Mouse (Mus musculus) liver, postnatal 0 days (tissue): ENCODE results near the gene Acox3. TPM values are rescaled to one million over a fixed set of nuclear protein-coding genes. Genes with fewer than 3 reads are reported as not detected.

Experiments used
- ATAC-seq: fragments of 200-750 bp; cut with Nextera tagmentation; 2 replicates; pipeline ENCODE4 v1.8.0; 2017; ENCODE audit warnings: mild to moderate bottlenecking, moderate library complexity
- DNase-seq: peaks from one replicate; pipeline ENCODE4 v3.0.0-alpha.2; 2016
- H3K27ac ChIP-seq: fragments of 300-500 bp; sonication (generic); 2 replicates; pipeline ENCODE4 v1.5.1; 2014; ENCODE audit warnings: antibody characterized with exemption, moderate library complexity, mild to moderate bottlenecking, low read depth
- H3K27me3 ChIP-seq: fragments of 300-500 bp; sonication (generic); 2 replicates; pipeline ENCODE4 v1.6.1; 2014; ENCODE audit warnings: low read length, control low read depth, mixed read lengths; ENCODE audit not compliant: insufficient read depth
- H3K36me3 ChIP-seq: fragments of 300-500 bp; sonication (generic); replicated peaks from 2 replicates; pipeline ENCODE4 v1.6.1; 2014; ENCODE audit warnings: mild to moderate bottlenecking, control low read depth, low read length, moderate library complexity, mixed read lengths; ENCODE audit not compliant: insufficient read depth
- H3K4me1 ChIP-seq: fragments of 300-500 bp; sonication (generic); 2 replicates; pipeline ENCODE4 v1.6.1; 2014; ENCODE audit warnings: antibody characterized with exemption, mild to moderate bottlenecking, control low read depth; ENCODE audit not compliant: insufficient read depth
- H3K4me2 ChIP-seq: fragments of 300-500 bp; sonication (generic); 2 replicates; pipeline ENCODE4 v1.6.1; 2014; ENCODE audit warnings: low read depth, mild to moderate bottlenecking, low read length, moderate library complexity, mixed read lengths
- H3K4me3 ChIP-seq: fragments of 300-500 bp; sonication (generic); 2 replicates; pipeline ENCODE4 v1.5.1; 2014; ENCODE audit warnings: low read depth, low read length
- H3K9ac ChIP-seq: fragments of 300-500 bp; sonication (generic); replicated peaks from 2 replicates; pipeline ENCODE4 v1.6.1; 2014; ENCODE audit warnings: mild to moderate bottlenecking, moderate library complexity
- H3K9me3 ChIP-seq: fragments of 300-500 bp; sonication (generic); 2 replicates; pipeline ENCODE4 v1.6.1; 2016; ENCODE audit warnings: mild to moderate bottlenecking, control low read depth, low read length, mixed read lengths
- CTCF ChIP-seq: sonication (generic); IDR thresholded peaks from 2 replicates; pipeline ENCODE4 v1.5.1; 2016; ENCODE audit warnings: antibody characterized with exemption, low read depth
- EP300 ChIP-seq: IDR thresholded peaks from 2 replicates; pipeline ENCODE4 v1.6.1; 2016; ENCODE audit warnings: antibody characterized with exemption, low read depth, mild to moderate bottlenecking
- WGBS: fragments of 180-500 bp; shearing (Covaris S2); extraction: QIAGEN DNeasy Blood & Tissue Kit; methylation state at CpG from one replicate; pipeline ENCODE4 v1.1.7; 2014; ENCODE audit not compliant: insufficient replicate concordance; 5-methylcytosine and 5-hydroxymethylcytosine counted together
- polyA plus RNA-seq: library from polyadenylated mRNA; unstranded; fragments of >200 nt; fragmentation: Nextera tagmentation; extraction: Ambion mirVana; gene quantifications from 2 replicates; pipeline ENCODE4 v1.2.1, GENCODE M21; 2015

Gene Acox3
- 4.0 and 4.3 TPM in 2 replicates for polyA plus RNA-seq

DNA sequence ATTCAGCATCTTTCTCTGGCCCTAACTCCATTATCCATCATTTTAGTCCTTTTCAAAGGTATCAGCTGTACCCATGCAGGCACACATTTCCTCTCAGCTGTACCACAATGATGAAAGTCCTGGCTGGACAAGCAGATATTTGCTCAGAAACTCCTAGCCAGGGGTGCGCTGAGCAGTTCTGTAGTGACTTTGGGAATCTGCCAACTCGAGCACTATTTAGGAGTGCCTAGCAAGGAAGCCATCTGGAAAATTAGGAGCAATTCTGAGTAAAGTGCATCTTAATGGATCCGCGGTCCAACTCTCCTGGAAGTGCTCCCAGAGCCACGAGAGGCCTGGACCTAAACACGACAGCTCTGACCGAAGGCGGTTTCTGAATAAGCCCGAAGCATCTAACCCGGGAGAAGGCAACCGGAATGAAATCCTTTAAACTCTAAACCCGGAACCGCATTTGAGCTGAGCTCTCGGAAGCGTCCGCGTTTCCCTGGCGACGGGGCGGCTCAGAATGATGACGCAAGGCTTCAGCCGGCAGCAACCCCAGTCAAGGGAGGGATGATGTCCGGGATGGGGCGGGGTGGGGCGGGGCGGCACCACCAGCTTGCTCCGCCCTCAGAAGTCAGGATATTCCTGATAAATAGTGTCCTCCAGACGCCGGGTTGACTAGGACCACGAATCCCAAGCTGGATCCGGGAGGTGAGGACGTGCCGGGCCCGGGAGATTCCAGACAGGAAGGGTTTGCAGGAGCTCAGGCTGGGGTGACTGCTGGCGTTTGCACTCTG, at the start of gene Acox3:
Gene Acox3, plus strand, starts transcription at position 596 of the 776 bp plus-strand sequence.
- Histone ChIP-seq H3K36me3 (peaks cover 6% of the 10 kb centered on the region; the same call in 1 of the 2 replicates), H3K4me2 (peak within 1 kb of the TSS; percentile 91), H3K9me3 (no peaks in the 10 kb centered on the region), H3K4me3 (peak within 1 kb of the TSS; percentile 80), H3K27ac (peak within 1 kb of the TSS; percentile 78), H3K27me3 (no peaks in the 10 kb centered on the region), H3K4me1 (peaks cover 11% of the 10 kb centered on the region), H3K9ac (peak within 1 kb of the TSS; percentile 80)
- WGBS = 1% methylated on average over 35 of the region's 35 CpGs
- ATAC-seq (peak; percentile 97), DNase-seq (peak; percentile 96)
- no peak for TF ChIP-seq CTCF
- no peak for TF ChIP-seq EP300

DNA sequence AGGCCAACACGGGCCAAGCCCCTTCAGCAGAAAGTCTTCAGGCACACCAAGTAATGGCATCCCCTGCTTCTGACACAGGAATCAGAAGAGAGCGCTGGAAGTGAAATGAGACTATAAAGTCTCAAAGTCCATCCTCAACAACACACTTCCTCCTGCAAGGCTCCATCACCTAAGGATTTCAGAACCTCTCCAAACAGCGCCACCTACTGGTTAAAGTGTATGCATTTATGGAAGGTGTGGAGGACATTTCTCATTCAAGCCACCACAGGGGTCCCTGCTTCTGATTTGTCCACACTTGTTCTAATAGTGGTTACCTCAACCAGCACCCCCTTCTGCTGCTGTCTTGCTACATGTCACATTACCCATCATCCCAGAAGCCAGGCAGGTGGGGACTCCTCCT, 46.6 kb upstream of the Acox3 start:
- Histone ChIP-seq H3K36me3 (no peaks in the 10 kb centered on the region), H3K27me3 (no peaks in the 10 kb centered on the region), H3K9me3 (no peaks in the 10 kb centered on the region), H3K9ac (no peak overlapping the region), H3K4me1 (no peaks in the 10 kb centered on the region), H3K4me3 (no peak overlapping the region), H3K4me2 (no peak overlapping the region), H3K27ac (no peak overlapping the region)
- DNase-seq = no peak
- no peak for ATAC-seq
- TF ChIP-seq EP300 = no peak
- TF ChIP-seq CTCF = peak; percentile 54
- WGBS = 57% methylated on average over 3 of the region's 3 CpGs

DNA sequence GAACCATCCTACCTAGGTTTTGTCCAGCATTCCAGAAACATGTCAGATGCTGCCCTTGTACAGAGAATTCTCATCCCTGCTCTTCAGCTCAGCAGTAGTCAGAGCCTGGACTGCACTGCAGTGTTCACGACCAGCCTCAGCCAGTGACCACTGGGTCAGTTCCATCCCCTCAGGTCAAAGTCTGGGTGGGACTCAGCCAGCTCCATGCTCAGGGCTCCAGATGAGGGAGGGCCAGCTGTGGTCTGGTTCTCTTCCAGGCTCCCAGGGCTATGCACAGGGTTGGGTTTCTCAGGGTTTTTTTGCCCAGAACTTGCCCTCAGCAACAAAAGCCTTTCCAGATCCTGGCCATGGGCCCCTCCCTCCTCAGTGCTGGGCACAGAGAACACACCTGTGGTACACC, 45.4 kb upstream of the Acox3 start:
- Histone ChIP-seq H3K36me3 (no peaks in the 10 kb centered on the region), H3K9me3 (no peaks in the 10 kb centered on the region), H3K4me2 (no peak overlapping the region), H3K27ac (no peak overlapping the region), H3K4me1 (no peaks in the 10 kb centered on the region), H3K4me3 (no peak overlapping the region), H3K9ac (no peak overlapping the region), H3K27me3 (no peaks in the 10 kb centered on the region)
- 42% methylated on average over 1 of the region's 1 CpGs for WGBS
- DNase-seq (no peak), ATAC-seq (no peak)
- TF ChIP-seq EP300 (no peak), CTCF (no peak)

GRCm38 (mm10) chr5:35538022-35538421, 44.8 kb upstream of the Acox3 start:
- TF ChIP-seq CTCF = no peak
- TF ChIP-seq EP300 = no peak
- no peaks in the 10 kb centered on the region for H3K36me3 ChIP-seq
- no peaks in the 10 kb centered on the region for H3K9me3 ChIP-seq
- H3K4me1 ChIP-seq = no peaks in the 10 kb centered on the region
- WGBS = 74% methylated on average over 3 of the region's 3 CpGs
- no peak overlapping the region for H3K4me3 ChIP-seq
- ATAC-seq = no peak
- H3K27me3 ChIP-seq = no peaks in the 10 kb centered on the region
- no peak overlapping the region for H3K4me2 ChIP-seq
- H3K27ac ChIP-seq = no peak overlapping the region
- DNase-seq = no peak
- H3K9ac ChIP-seq = no peak overlapping the region

- H3K4me2 ChIP-seq = no peak overlapping the region
- no peak for ATAC-seq
Observed at GRCm38 (mm10) chr5:35539576-35539975, 43.3 kb upstream of the Acox3 start.

DNA sequence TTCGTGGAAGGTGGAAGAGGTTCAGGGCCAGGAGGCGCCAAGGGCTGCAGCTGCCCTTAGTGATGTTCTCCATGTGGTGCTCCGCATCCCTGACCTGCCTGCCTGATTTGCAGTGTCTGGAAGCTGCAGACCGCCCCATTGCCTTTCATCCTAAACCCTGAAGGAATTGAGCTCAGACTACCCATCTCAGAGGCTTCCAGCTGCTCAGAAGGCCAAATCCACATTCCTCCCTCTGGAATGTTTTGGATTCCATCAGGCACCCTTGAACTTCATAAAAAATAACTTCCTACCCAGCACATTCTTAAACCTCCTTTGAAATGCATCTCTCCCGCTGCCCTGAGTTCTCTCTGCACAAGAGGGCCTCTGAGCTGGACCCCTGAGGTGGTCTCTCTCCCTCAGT, 42.3 kb upstream of the Acox3 start:
- H3K4me1 ChIP-seq = no peaks in the 10 kb centered on the region
- WGBS = 56% methylated on average over 5 of the region's 5 CpGs
- no peak for DNase-seq

More at GRCm38 (mm10) chr5:35539576-35539975, 43.3 kb upstream of the Acox3 start:
- 62% methylated on average over 4 of the region's 4 CpGs for whole genome bisulfite sequencing
- TF ChIP-seq EP300 = no peak
- Histone ChIP-seq H3K9me3 (no peaks in the 10 kb centered on the region), H3K4me1 (no peaks in the 10 kb centered on the region), H3K27me3 (no peaks in the 10 kb centered on the region), H3K4me3 (no peak overlapping the region), H3K9ac (no peak overlapping the region), H3K27ac (no peak overlapping the region), H3K36me3 (no peaks in the 10 kb centered on the region)
- no peak for DNase-seq

More for the DNA sequence above, 42.3 kb upstream of the Acox3 start:
- H3K9me3 ChIP-seq = no peaks in the 10 kb centered on the region
- no peaks in the 10 kb centered on the region for H3K27me3 ChIP-seq
- no peak for ATAC-seq
- no peak overlapping the region for H3K4me3 ChIP-seq
- no peak for TF ChIP-seq EP300
- no peak for TF ChIP-seq CTCF
- no peak overlapping the region for H3K27ac ChIP-seq
- no peak overlapping the region for H3K4me2 ChIP-seq
- no peak overlapping the region for H3K9ac ChIP-seq
- no peaks in the 10 kb centered on the region for H3K36me3 ChIP-seq
